Mouse (Mus musculus): ENCODE results near the gene Padi1. TPM values are rescaled to one million over a fixed set of nuclear protein-coding genes. Genes with fewer than 3 reads are reported as not detected.

The Padi1 gene
- polyA plus RNA-seq (2012; fragmentation: generic; extraction: Trizol) = 0.06 TPM

- no peaks in the 10 kb centered on the region for H3K36me3 ChIP-seq (ENCODE audit: control insufficient read depth, insufficient read depth)
- no peaks in the 10 kb centered on the region for H3K27me3 ChIP-seq (ENCODE audit: control insufficient read depth, insufficient read depth, insufficient read length)
- TF ChIP-seq TCF3 (IDR thresholded peaks at IDR 0.05; ENCODE audit: insufficient read length, low read depth) (no peak), USF1 (IDR thresholded peaks at IDR 0.05; ENCODE audit: low read depth) (no peak), MAX (IDR thresholded peaks at IDR 0.05; ENCODE audit: low read depth) (no peak), E2F4 (IDR thresholded peaks at IDR 0.05; ENCODE audit: insufficient read depth) (no peak), MYOG (IDR thresholded peaks at IDR 0.05; ENCODE audit: control insufficient read depth in 1 of 3, insufficient read depth in 1 of 3, insufficient read length in 2 of 3, low read depth in 2 of 3) (no peak), SRF (IDR thresholded peaks at IDR 0.05; ENCODE audit: control insufficient read depth, insufficient read length, low read depth) (no peak), REST (IDR thresholded peaks at IDR 0.05; ENCODE audit: insufficient read depth, insufficient read length) (no peak), CEBPB (IDR thresholded peaks at IDR 0.05; ENCODE audit: insufficient read depth, poor library complexity, severe bottlenecking) (no peak), TCF12 (IDR thresholded peaks at IDR 0.05; ENCODE audit: insufficient read depth, poor library complexity, severe bottlenecking) (no peak), MYOD1 (IDR thresholded peaks at IDR 0.05; ENCODE audit: control insufficient read depth in 1 of 3, insufficient read length in 2 of 3, low read depth in 2 of 3) (no peak), POLR2A (IDR thresholded peaks at IDR 0.05; ENCODE audit: insufficient read length, low read depth) (no peak), POLR2AphosphoS2 (IDR thresholded peaks at IDR 0.05; ENCODE audit: insufficient read length, low read depth) (no peak)
- H3K4me3 ChIP-seq = no peak within 1 kb of the TSS
- no peaks in the 10 kb centered on the region for H3K79me2 ChIP-seq (ENCODE audit: control insufficient read depth, insufficient read depth)
- H3ac ChIP-seq (ENCODE audit: control insufficient read depth, insufficient read length) = no peak within 1 kb of the TSS
- no peak within 1 kb of the TSS for H3K4me2 ChIP-seq (ENCODE audit: low read depth)
Measured at GRCm38 (mm10) chr4:140845666-140846065, at the start of gene Padi1. Gene Padi1 (minus strand): TSS chr4:140845778.

- Histone ChIP-seq H3K4me3 (no peak overlapping the region), H3ac (ENCODE audit: control insufficient read depth, insufficient read length) (no peak overlapping the region), H3K27me3 (ENCODE audit: control insufficient read depth, insufficient read depth, insufficient read length) (no peaks in the 10 kb centered on the region), H3K79me2 (ENCODE audit: control insufficient read depth, insufficient read depth) (no peaks in the 10 kb centered on the region), H3K36me3 (ENCODE audit: control insufficient read depth, insufficient read depth) (no peaks in the 10 kb centered on the region), H3K4me2 (ENCODE audit: low read depth) (no peak overlapping the region)
- TF ChIP-seq MAX (IDR thresholded peaks at IDR 0.05; ENCODE audit: low read depth) = no peak
- TF ChIP-seq POLR2A (IDR thresholded peaks at IDR 0.05; ENCODE audit: insufficient read length, low read depth) = no peak
- no peak for TF ChIP-seq MYOG (IDR thresholded peaks at IDR 0.05; ENCODE audit: control insufficient read depth in 1 of 3, insufficient read depth in 1 of 3, insufficient read length in 2 of 3, low read depth in 2 of 3)
- no peak for TF ChIP-seq E2F4 (IDR thresholded peaks at IDR 0.05; ENCODE audit: insufficient read depth)
- no peak for TF ChIP-seq USF1 (IDR thresholded peaks at IDR 0.05; ENCODE audit: low read depth)
Measured at GRCm38 (mm10) chr4:140892163-140892530, 46.6 kb upstream of the Padi1 start.

- Histone ChIP-seq H3K27me3 (ENCODE audit: control insufficient read depth, insufficient read depth, insufficient read length) (no peaks in the 10 kb centered on the region), H3K79me2 (ENCODE audit: control insufficient read depth, insufficient read depth) (no peaks in the 10 kb centered on the region), H3K4me2 (ENCODE audit: low read depth) (no peak overlapping the region), H3K36me3 (ENCODE audit: control insufficient read depth, insufficient read depth) (no peaks in the 10 kb centered on the region), H3K4me3 (no peak overlapping the region), H3ac (ENCODE audit: control insufficient read depth, insufficient read length) (no peak overlapping the region)
- TF ChIP-seq POLR2AphosphoS2 (IDR thresholded peaks at IDR 0.05; ENCODE audit: insufficient read length, low read depth) (no peak), MYOG (IDR thresholded peaks at IDR 0.05; ENCODE audit: control insufficient read depth in 1 of 3, insufficient read depth in 1 of 3, insufficient read length in 2 of 3, low read depth in 2 of 3) (no peak), CEBPB (IDR thresholded peaks at IDR 0.05; ENCODE audit: insufficient read depth, poor library complexity, severe bottlenecking) (no peak), E2F4 (IDR thresholded peaks at IDR 0.05; ENCODE audit: insufficient read depth) (no peak), MYOD1 (IDR thresholded peaks at IDR 0.05; ENCODE audit: control insufficient read depth in 1 of 3, insufficient read length in 2 of 3, low read depth in 2 of 3) (no peak), TCF3 (IDR thresholded peaks at IDR 0.05; ENCODE audit: insufficient read length, low read depth) (no peak), MAX (IDR thresholded peaks at IDR 0.05; ENCODE audit: low read depth) (no peak), SRF (IDR thresholded peaks at IDR 0.05; ENCODE audit: control insufficient read depth, insufficient read length, low read depth) (no peak), POLR2A (IDR thresholded peaks at IDR 0.05; ENCODE audit: insufficient read length, low read depth) (no peak), USF1 (IDR thresholded peaks at IDR 0.05; ENCODE audit: low read depth) (no peak), REST (IDR thresholded peaks at IDR 0.05; ENCODE audit: insufficient read depth, insufficient read length) (no peak), TCF12 (IDR thresholded peaks at IDR 0.05; ENCODE audit: insufficient read depth, poor library complexity, severe bottlenecking) (no peak)
Measured at GRCm38 (mm10) chr4:140891525-140892162, 46.1 kb upstream of the Padi1 start.

- Histone ChIP-seq H3K79me2 (ENCODE audit: control insufficient read depth, insufficient read depth) (no peaks in the 10 kb centered on the region), H3K4me2 (ENCODE audit: low read depth) (no peak overlapping the region), H3ac (ENCODE audit: control insufficient read depth, insufficient read length) (no peak overlapping the region), H3K4me3 (no peak overlapping the region), H3K27me3 (ENCODE audit: control insufficient read depth, insufficient read depth, insufficient read length) (no peaks in the 10 kb centered on the region), H3K36me3 (ENCODE audit: control insufficient read depth, insufficient read depth) (no peaks in the 10 kb centered on the region)
- TF ChIP-seq CEBPB (IDR thresholded peaks at IDR 0.05; ENCODE audit: insufficient read depth, poor library complexity, severe bottlenecking) (no peak), REST (IDR thresholded peaks at IDR 0.05; ENCODE audit: insufficient read depth, insufficient read length) (no peak), SRF (IDR thresholded peaks at IDR 0.05; ENCODE audit: control insufficient read depth, insufficient read length, low read depth) (no peak), MYOG (IDR thresholded peaks at IDR 0.05; ENCODE audit: control insufficient read depth in 1 of 3, insufficient read depth in 1 of 3, insufficient read length in 2 of 3, low read depth in 2 of 3) (peak in 2 of 3 experiments; percentile 32 to 82), POLR2A (IDR thresholded peaks at IDR 0.05; ENCODE audit: insufficient read length, low read depth) (no peak), MYOD1 (IDR thresholded peaks at IDR 0.05; ENCODE audit: control insufficient read depth in 1 of 3, insufficient read length in 2 of 3, low read depth in 2 of 3) (peak in 1 of 3 experiments; percentile 61), TCF12 (IDR thresholded peaks at IDR 0.05; ENCODE audit: insufficient read depth, poor library complexity, severe bottlenecking) (no peak), USF1 (IDR thresholded peaks at IDR 0.05; ENCODE audit: low read depth) (peak; percentile 85), TCF3 (IDR thresholded peaks at IDR 0.05; ENCODE audit: insufficient read length, low read depth) (peak; percentile 28), E2F4 (IDR thresholded peaks at IDR 0.05; ENCODE audit: insufficient read depth) (no peak), POLR2AphosphoS2 (IDR thresholded peaks at IDR 0.05; ENCODE audit: insufficient read length, low read depth) (no peak), MAX (IDR thresholded peaks at IDR 0.05; ENCODE audit: low read depth) (no peak)
Measured at GRCm38 (mm10) chr4:140883852-140884251, 38.3 kb upstream of the Padi1 start.
